Mouse (Mus musculus) hindbrain, embryonic 14.5 days (tissue): ENCODE measurements around the gene Tie1. TPM values are rescaled to one million over a fixed set of nuclear protein-coding genes. Genes with fewer than 3 reads are reported as not detected.
A peak's percentile ranks its signal among the peaks of the same experiment; 100 is the strongest.
"Not testable (repeated sequence)": the region's sequence is repeated elsewhere in the genome, so short reads cannot be mapped to it uniquely, and the experiment has no call there.

Source experiments
- ATAC-seq: fragments of 200-750 bp; cut with Nextera tagmentation; 2 replicates; pipeline ENCODE4 v1.8.0; 2017; ENCODE audit warnings: moderate number of reproducible peaks, mild to moderate bottlenecking, moderate TSS enrichment, moderate library complexity; ENCODE audit not compliant: low FRiP score
- DNase-seq: peaks from one replicate; pipeline ENCODE4 v3.0.0-alpha.2; 2015; ENCODE audit warnings: low spot score
- H3K27ac ChIP-seq: fragments of 300-500 bp; sonication (generic); 2 replicates; pipeline ENCODE4 v1.5.1; 2014; ENCODE audit warnings: mild to moderate bottlenecking, moderate library complexity
- H3K27me3 ChIP-seq: fragments of 300-500 bp; sonication (generic); 2 replicates; pipeline ENCODE4 v1.6.1; 2014; ENCODE audit warnings: mild to moderate bottlenecking, low read length, mixed read lengths; ENCODE audit not compliant: control insufficient read depth, insufficient read depth
- H3K36me3 ChIP-seq: fragments of 300-500 bp; sonication (generic); replicated peaks from 2 replicates; pipeline ENCODE4 v1.6.1; 2014; ENCODE audit not compliant: control insufficient read depth, insufficient read depth
- H3K4me1 ChIP-seq: fragments of 300-500 bp; sonication (generic); replicated peaks from 2 replicates; pipeline ENCODE4 v1.6.1; 2014; ENCODE audit warnings: antibody characterized with exemption, low read length, mixed read lengths; ENCODE audit not compliant: control insufficient read depth, insufficient read depth
- H3K4me2 ChIP-seq: fragments of 300-500 bp; sonication (generic); replicated peaks from 2 replicates; pipeline ENCODE4 v1.6.1; 2014; ENCODE audit warnings: mild to moderate bottlenecking, moderate library complexity
- H3K4me3 ChIP-seq: fragments of 300-500 bp; sonication (generic); replicated peaks from 2 replicates; pipeline ENCODE4 v1.5.1; 2014; ENCODE audit warnings: mild to moderate bottlenecking, low read length
- H3K9ac ChIP-seq: fragments of 300-500 bp; sonication (generic); 2 replicates; pipeline ENCODE4 v1.6.1; 2014
- H3K9me3 ChIP-seq: fragments of 300-500 bp; sonication (generic); 2 replicates; pipeline ENCODE4 v1.6.1; 2016; ENCODE audit warnings: low read length; ENCODE audit not compliant: control insufficient read depth
- WGBS: fragments of 180-500 bp; shearing (Covaris S2); extraction: QIAGEN DNeasy Blood & Tissue Kit; methylation state at CpG from one replicate; pipeline ENCODE4 v1.1.7; 2014; 5-methylcytosine and 5-hydroxymethylcytosine counted together
- polyA plus RNA-seq: library from polyadenylated mRNA; unstranded; fragments of >200 nt; fragmentation: Nextera tagmentation; extraction: Ambion mirVana; gene quantifications from 2 replicates; pipeline ENCODE4 v1.2.1, GENCODE M21; 2014

Gene Tie1
- polyA plus RNA-seq, 1 experiment from 2014 or later: 15.1 TPM

GRCm38 (mm10) chr4:118525779-118526178, 35.9 kb upstream of the Tie1 start:
- no peak for DNase-seq
- Histone ChIP-seq H3K9ac (no peak overlapping the region), H3K27me3 (no peaks in the 10 kb centered on the region; the same call in 1 of the 2 replicates), H3K4me2 (no peak overlapping the region), H3K4me1 (no peaks in the 10 kb centered on the region), H3K4me3 (no peak overlapping the region), H3K27ac (no peak overlapping the region), H3K36me3 (no peaks in the 10 kb centered on the region), H3K9me3 (no peaks in the 10 kb centered on the region)
- no peak for ATAC-seq
- 75% methylated on average over 3 of the region's 3 CpGs for whole genome bisulfite sequencing

GRCm38 (mm10) chr4:118523976-118524375, 34.1 kb upstream of the Tie1 start:
- Histone ChIP-seq H3K27ac (no peak overlapping the region), H3K36me3 (no peaks in the 10 kb centered on the region), H3K9ac (no peak overlapping the region), H3K27me3 (no peaks in the 10 kb centered on the region; the same call in 1 of the 2 replicates), H3K4me2 (no peak overlapping the region), H3K4me3 (no peak overlapping the region), H3K9me3 (no peaks in the 10 kb centered on the region), H3K4me1 (no peaks in the 10 kb centered on the region)
- DNase-seq (no peak), ATAC-seq (no peak)
- WGBS: 66% methylated on average over 7 of the region's 7 CpGs

GRCm38 (mm10) chr4:118522248-118522647, 32.4 kb upstream of the Tie1 start:
- 89% methylated on average over 7 of the region's 7 CpGs for WGBS
- no peak overlapping the region for H3K9ac ChIP-seq
- H3K9me3 ChIP-seq: no peaks in the 10 kb centered on the region
- no peak overlapping the region for H3K27ac ChIP-seq
- H3K4me2 ChIP-seq: no peak overlapping the region
- H3K4me1 ChIP-seq: 0 out of 2 replicates have a peak, but pooled peaks cover 4% of the 10 kb centered on the region
- H3K4me3 ChIP-seq: no peak overlapping the region
- no peaks in the 10 kb centered on the region for H3K36me3 ChIP-seq
- H3K27me3 ChIP-seq: no peaks in the 10 kb centered on the region; the same call in 1 of the 2 replicates
- DNase-seq: no peak
- ATAC-seq: no peak

GRCm38 (mm10) chr4:118518208-118518607, 28.3 kb upstream of the Tie1 start:
- WGBS: 69% methylated on average over 5 of the region's 5 CpGs
- H3K27me3 ChIP-seq: no peaks in the 10 kb centered on the region; the same call in 1 of the 2 replicates
- no peaks in the 10 kb centered on the region for H3K9me3 ChIP-seq
- H3K4me1 ChIP-seq: 0 out of 2 replicates have a peak, but pooled peaks cover 4% of the 10 kb centered on the region
- DNase-seq: no peak
- no peak overlapping the region for H3K9ac ChIP-seq
- no peak overlapping the region for H3K4me2 ChIP-seq
- no peaks in the 10 kb centered on the region for H3K36me3 ChIP-seq
- H3K4me3 ChIP-seq: no peak overlapping the region
- no peak for ATAC-seq
- no peak overlapping the region for H3K27ac ChIP-seq

- Histone ChIP-seq H3K4me2 (0 out of 2 replicates have a peak overlapping the region, but pooled peaks have one; percentile 23), H3K9ac (no peak overlapping the region), H3K4me1 (0 out of 2 replicates have a peak, but pooled peaks cover 4% of the 10 kb centered on the region), H3K36me3 (no peaks in the 10 kb centered on the region), H3K9me3 (no peaks in the 10 kb centered on the region), H3K4me3 (no peak overlapping the region), H3K27ac (no peak overlapping the region), H3K27me3 (no peaks in the 10 kb centered on the region; the same call in 1 of the 2 replicates)
- 30% methylated on average over 16 of the region's 16 CpGs for WGBS
- ATAC-seq: no peak
- DNase-seq: no peak
Observed at GRCm38 (mm10) chr4:118517497-118518146, 27.8 kb upstream of the Tie1 start.

- Histone ChIP-seq H3K9me3 (no peaks in the 10 kb centered on the region), H3K4me3 (no peak overlapping the region), H3K4me1 (0 out of 2 replicates have a peak, but pooled peaks cover 4% of the 10 kb centered on the region), H3K27ac (no peak overlapping the region), H3K4me2 (0 out of 2 replicates have a peak overlapping the region, but pooled peaks have one; percentile 23), H3K9ac (no peak overlapping the region), H3K36me3 (no peaks in the 10 kb centered on the region), H3K27me3 (no peaks in the 10 kb centered on the region; the same call in 1 of the 2 replicates)
- ATAC-seq (no peak), DNase-seq (no peak)
- WGBS: 32% methylated on average over 20 of the region's 20 CpGs
Observed at GRCm38 (mm10) chr4:118516699-118517496, 27.0 kb upstream of the Tie1 start.

- 15% methylated on average over 6 of the region's 6 CpGs for WGBS
- no peak for DNase-seq
- no peak for ATAC-seq
Observed at GRCm38 (mm10) chr4:118509050-118509449, 19.2 kb upstream of the Tie1 start.

GRCm38 (mm10) chr4:118507171-118507570, 17.3 kb upstream of the Tie1 start:
- not testable (repeated sequence) for H3K9ac ChIP-seq, H3K36me3 ChIP-seq, DNase-seq, H3K27ac ChIP-seq, H3K27me3 ChIP-seq, H3K4me3 ChIP-seq, H3K4me1 ChIP-seq, H3K9me3 ChIP-seq, ATAC-seq, H3K4me2 ChIP-seq
- WGBS: 93% methylated on average over 1 of the region's 1 CpGs

More at GRCm38 (mm10) chr4:118509050-118509449, 19.2 kb upstream of the Tie1 start:
- H3K4me2 ChIP-seq: no peak overlapping the region
- H3K9ac ChIP-seq: no peak overlapping the region
- H3K27ac ChIP-seq: no peak overlapping the region
- no peaks in the 10 kb centered on the region for H3K9me3 ChIP-seq
- no peaks in the 10 kb centered on the region for H3K27me3 ChIP-seq
- H3K4me3 ChIP-seq: no peak overlapping the region
- H3K36me3 ChIP-seq: no peaks in the 10 kb centered on the region
- H3K4me1 ChIP-seq: no peaks in the 10 kb centered on the region

GRCm38 (mm10) chr4:118505551-118505950, 15.7 kb upstream of the Tie1 start:
- H3K4me1 ChIP-seq: no peaks in the 10 kb centered on the region
- H3K4me2 ChIP-seq: no peak overlapping the region
- H3K9me3 ChIP-seq: no peaks in the 10 kb centered on the region
- H3K9ac ChIP-seq: no peak overlapping the region
- no peaks in the 10 kb centered on the region for H3K36me3 ChIP-seq
- no peaks in the 10 kb centered on the region for H3K27me3 ChIP-seq
- no peak for DNase-seq
- no peak overlapping the region for H3K27ac ChIP-seq
- ATAC-seq: no peak
- H3K4me3 ChIP-seq: no peak overlapping the region
- WGBS: 90% methylated on average over 3 of the region's 3 CpGs
